Mouse (Mus musculus) MEL (cell line): ENCODE measurements at regions not wholly inside any gene's neighbourhood (a gene's known extent, or its start where the extent isn't known, plus 50 kb on each side); places are given as distances from the start of the nearest gene placed in this dataset.
"Not testable (repeated sequence)": the region's sequence is repeated elsewhere in the genome, so short reads cannot be mapped to it uniquely, and the experiment has no call there.

Experiments used
- CTCF ChIP-seq, 3 experiments: IDR thresholded peaks in 2 of 3; conservative IDR thresholded peaks in 1 of 3; 2 replicates each; pipeline ENCODE4 v1.5.1; 2011 to 2012; ENCODE audit warnings: low read length in 3 of 3, low read depth in 2 of 3, mild to moderate bottlenecking in 2 of 3, improper control_type of control experiment in 1 of 3, inconsistent platforms in 1 of 3, mixed read lengths in 1 of 3, moderate library complexity in 1 of 3; ENCODE audit not compliant: control insufficient read depth in 1 of 3, insufficient read depth in 1 of 3, poor library complexity in 1 of 3, severe bottlenecking in 1 of 3
- GABPA ChIP-seq: IDR thresholded peaks from 2 replicates; pipeline ENCODE4 v1.6.1; 2012; ENCODE audit warnings: low read depth, mild to moderate bottlenecking, inconsistent platforms, low read length, improper control_type of control experiment, moderate library complexity
- POLR2A ChIP-seq, 2 experiments: IDR thresholded peaks; 2 replicates each; pipeline ENCODE4 v1.6.1; 2011 to 2012; ENCODE audit warnings: low read length in 2 of 2, mild to moderate bottlenecking in 2 of 2, control low read depth in 1 of 2, improper control_type of control experiment in 1 of 2, low read depth in 1 of 2, moderate library complexity in 1 of 2; ENCODE audit not compliant: control insufficient read depth in 1 of 2, insufficient read depth in 1 of 2, poor library complexity in 1 of 2
- ZKSCAN1 ChIP-seq: IDR thresholded peaks from 2 replicates; pipeline ENCODE4 v1.6.1; 2012; ENCODE audit warnings: low read depth, mild to moderate bottlenecking, inconsistent platforms, low read length, improper control_type of control experiment, moderate library complexity

GRCm38 (mm10) chr4:10750377-10751062 is 123.8 kb upstream of the 2610301B20Rik start:
- not testable (repeated sequence) for TF ChIP-seq CTCF (IDR thresholded peaks at IDR 0.05 in 2 of 3, conservative IDR thresholded peaks at IDR 0.05 in 1 of 3; ENCODE audit: control insufficient read depth in 1 of 3, insufficient read depth in 1 of 3, low read depth in 2 of 3, low read length in 3 of 3, poor library complexity in 1 of 3, severe bottlenecking in 1 of 3); GABPA; ZKSCAN1; POLR2A (IDR thresholded peaks at IDR 0.05; ENCODE audit: control insufficient read depth in 1 of 2, insufficient read depth in 1 of 2, low read depth in 1 of 2, low read length in 2 of 2, poor library complexity in 1 of 2)
